Mouse (Mus musculus) lung, postnatal 36 days (tissue): ENCODE results near the gene Prkcq.
"Not testable (repeated sequence)": the region's sequence is repeated elsewhere in the genome, so short reads cannot be mapped to it uniquely, and the experiment has no call there.

Source experiments
- DNase-seq: peaks from one replicate; pipeline ENCODE4 v3.0.0; 2022; ENCODE audit warnings: mixed read lengths

Gene Prkcq

DNA sequence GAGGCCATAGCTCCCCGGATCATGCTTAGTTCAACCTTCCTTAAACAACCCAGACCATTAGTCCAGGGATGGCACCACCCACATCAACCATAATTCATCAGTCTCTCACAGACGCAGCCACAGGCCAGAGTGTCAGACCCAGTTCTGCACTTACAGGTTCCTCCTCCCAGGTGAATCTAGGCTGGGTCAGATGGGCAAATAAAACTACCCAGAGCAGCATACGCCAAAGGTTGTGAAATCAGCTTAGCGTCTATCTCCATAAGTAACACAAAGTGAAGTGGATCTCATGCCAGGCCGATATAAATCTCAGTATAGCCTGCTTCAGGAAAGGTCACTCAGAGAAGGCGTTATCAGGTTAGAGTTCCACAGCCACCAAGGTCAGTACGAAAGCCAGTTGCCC is 126.9 kb downstream of the Prkcq start:
- no peak for DNase-seq

- no peak for DNase-seq
These were observed 127.5 kb downstream of the Prkcq start for GRCm38 (mm10) chr2:11299366-11299765.

DNA sequence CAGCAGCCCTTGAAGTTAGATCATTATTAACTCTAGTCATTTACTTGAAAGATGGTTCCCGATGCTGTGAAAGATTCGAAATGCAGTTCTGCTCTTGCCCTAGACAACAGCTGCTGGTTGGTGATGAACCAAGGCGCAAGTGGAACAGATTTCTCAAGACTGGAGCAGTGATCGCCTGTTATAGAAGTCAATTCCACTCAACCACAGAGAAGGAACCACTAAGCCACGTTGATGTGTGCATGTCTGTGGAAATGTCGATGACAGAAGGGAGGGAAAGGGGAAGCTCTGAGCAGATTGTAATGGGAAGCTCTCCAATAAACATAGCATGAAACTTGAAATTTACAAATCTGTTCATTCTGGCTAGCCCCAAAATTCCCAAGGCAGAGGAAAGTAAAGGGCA is 128.5 kb downstream of the Prkcq start:
- DNase-seq = peak; percentile 28

- DNase-seq = peak; percentile 49
These were observed 148.3 kb downstream of the Prkcq start for GRCm38 (mm10) chr2:11320241-11320640.

GRCm38 (mm10) chr2:11322396-11322795 is 150.5 kb downstream of the Prkcq start:
- no peak for DNase-seq

- no peak for DNase-seq
These were observed 155.4 kb downstream of the Prkcq start for GRCm38 (mm10) chr2:11327280-11327679.

DNA sequence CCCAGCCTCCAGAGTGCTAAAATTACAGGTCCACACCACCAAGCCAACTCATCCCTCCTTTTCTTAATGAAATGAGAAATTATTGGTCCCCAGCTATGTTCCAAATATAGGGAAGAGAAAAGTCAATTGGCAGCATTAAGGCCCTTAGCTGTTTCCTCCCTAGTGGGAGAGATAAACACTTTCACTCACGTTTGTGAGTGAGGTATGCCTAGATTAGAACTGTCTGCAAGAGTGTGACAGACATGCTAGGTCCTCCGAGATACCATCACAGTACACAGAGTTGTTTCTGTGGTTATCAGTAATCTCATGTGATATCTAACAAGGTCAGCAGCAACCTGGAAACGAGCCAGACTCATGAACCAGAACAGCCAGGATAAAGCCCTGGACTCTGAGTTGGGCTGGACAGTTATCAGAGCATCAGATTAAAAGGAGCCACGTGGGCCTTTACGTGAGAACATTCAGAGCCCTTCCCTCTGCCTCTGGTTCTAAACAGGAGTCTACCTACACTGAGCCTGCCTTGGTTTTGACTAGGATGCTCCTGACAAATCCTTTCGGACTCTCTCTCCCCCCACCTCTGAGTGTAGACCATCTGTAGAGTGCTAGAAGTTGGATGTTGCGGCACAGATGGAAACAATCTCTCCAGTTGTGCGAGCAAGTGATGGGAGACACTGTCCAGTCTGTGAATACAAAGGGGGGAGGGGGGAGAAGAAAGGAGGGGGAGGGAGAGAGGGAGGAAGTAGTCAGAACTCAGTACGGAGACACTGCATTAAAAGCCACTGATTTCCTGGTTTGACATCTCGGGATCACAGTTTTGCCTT is 157.7 kb downstream of the Prkcq start:
- no peak for DNase-seq

GRCm38 (mm10) chr2:11331528-11332446 is 159.9 kb downstream of the Prkcq start:
- peak; percentile 91 for DNase-seq

DNA sequence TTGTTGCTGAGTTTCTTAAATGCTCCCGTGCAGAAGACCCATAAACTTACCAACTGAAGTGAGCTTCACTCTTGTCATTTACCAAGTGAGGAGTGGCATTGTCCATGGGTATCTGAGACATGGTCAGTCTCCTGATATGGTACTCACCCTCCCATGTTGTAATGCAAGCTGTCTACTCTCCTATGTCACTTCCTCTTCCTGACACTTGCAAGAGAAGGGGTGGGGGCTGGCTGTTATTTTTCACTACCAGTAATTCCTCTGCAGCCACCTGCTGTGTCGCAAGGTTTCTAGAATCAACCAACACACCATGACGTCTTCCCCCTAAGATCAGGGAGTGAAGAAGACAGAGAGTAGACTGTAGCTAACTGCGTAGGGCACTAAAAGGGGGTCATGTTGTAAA is 160.6 kb downstream of the Prkcq start:
- peak; percentile 64 for DNase-seq

DNA sequence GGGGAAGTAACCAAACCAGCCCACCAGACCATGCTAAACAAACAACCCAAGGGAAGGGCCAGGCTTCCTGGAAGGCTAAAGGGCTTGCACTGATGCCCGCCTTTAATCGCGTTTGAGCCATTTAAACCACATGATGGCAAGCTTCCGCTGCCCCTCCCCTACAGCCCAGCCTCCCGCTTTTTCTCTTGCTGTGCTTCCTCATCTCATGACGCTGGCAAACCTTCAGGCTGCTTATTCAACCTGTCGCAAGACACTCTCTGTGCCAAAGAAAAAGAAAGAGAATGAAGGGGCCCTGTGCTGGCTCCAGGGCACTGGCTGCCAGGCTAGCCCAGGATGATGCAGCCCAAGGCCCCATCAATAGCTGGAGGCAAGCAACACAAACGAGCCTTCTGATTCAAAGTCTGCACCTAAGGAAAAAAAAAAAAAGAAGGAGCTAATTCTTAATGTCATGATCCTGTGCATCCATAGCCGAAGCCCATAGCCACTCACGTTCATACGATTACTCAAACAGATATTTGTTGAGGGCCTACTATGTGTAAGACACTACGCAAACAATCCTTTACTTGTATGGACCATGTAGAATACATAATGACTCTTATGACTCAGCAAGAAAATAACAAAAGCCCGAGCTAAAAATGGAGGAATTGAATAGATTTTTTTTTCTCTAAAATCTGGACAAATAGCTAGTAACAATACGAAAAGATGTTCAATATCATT is 161.6 kb downstream of the Prkcq start:
- DNase-seq = peak; percentile 76

- DNase-seq = no peak
These were observed 164.4 kb downstream of the Prkcq start for GRCm38 (mm10) chr2:11336320-11336719.

- DNase-seq = peak; percentile 74
These were observed 167.3 kb downstream of the Prkcq start for GRCm38 (mm10) chr2:11338931-11339839.

DNA sequence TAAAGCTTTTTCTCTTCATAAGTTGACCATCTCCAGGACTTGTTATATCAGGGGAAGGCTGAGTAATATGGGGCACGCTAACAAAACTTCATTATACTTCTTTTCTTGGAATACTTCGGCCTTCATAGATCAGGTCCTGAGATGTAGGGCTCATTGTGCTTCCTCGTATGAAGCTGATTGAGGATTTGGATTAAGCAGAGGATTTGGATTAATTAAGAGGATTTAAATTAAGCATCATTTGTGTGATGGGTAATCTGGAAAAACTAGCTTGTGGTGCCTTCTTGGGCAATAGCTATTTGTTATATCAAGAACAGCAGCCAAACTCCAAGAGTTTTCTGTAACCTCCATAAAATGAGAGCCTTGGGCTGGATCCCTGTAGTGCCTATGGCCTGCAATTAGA is 172.8 kb downstream of the Prkcq start:
- no peak for DNase-seq

GRCm38 (mm10) chr2:11346419-11346818 is 174.5 kb downstream of the Prkcq start:
- DNase-seq = not testable (repeated sequence)

- no peak for DNase-seq
These were observed 175.9 kb downstream of the Prkcq start for GRCm38 (mm10) chr2:11347791-11348190.
